Mouse (Mus musculus): ENCODE results near the gene Crybg1. TPM values are rescaled to one million over a fixed set of nuclear protein-coding genes. Genes with fewer than 3 reads are reported as not detected.

The Crybg1 gene
- total RNA-seq, 1 experiment, result 2.5 TPM

- no peak overlapping the region for H3K4me3 ChIP-seq (ENCODE audit: insufficient read depth in 1 of 2, low read depth in 1 of 2, low read length in 2 of 2, poor library complexity in 1 of 2, severe bottlenecking in 1 of 2)
- H3K36me3 ChIP-seq (ENCODE audit: control insufficient read depth, insufficient read depth, low read length, poor library complexity, severe bottlenecking), result peaks cover 14% of the 10 kb centered on the region; the same call in 1 of the 2 replicates
- no peak for DNase-seq (ENCODE audit: low read depth, low spot score)
- H3K9me3 ChIP-seq (ENCODE audit: control insufficient read depth, insufficient read depth, low read depth, low read length), result no peaks in the 10 kb centered on the region
- H3K27ac ChIP-seq (ENCODE audit: insufficient read depth, low read depth, low read length, poor library complexity, severe bottlenecking), result no peak overlapping the region
- TF ChIP-seq MAFK (IDR thresholded peaks at IDR 0.05; ENCODE audit: insufficient read depth, low read depth, low read length) (no peak), CHD2 (IDR thresholded peaks at IDR 0.05; ENCODE audit: low read depth, low read length) (no peak), ZNF384 (IDR thresholded peaks at IDR 0.05; ENCODE audit: low read depth, low read length) (no peak), HCFC1 (IDR thresholded peaks at IDR 0.05; ENCODE audit: borderline replicate concordance, insufficient read depth, low read length) (no peak), ZC3H11A (IDR thresholded peaks at IDR 0.05; ENCODE audit: borderline replicate concordance, low read depth, low read length) (no peak)
- in situ Hi-C loops (cut with MboI; ENCODE audit: low sequenced_read_pairs in 2 of 2, unreplicated experiment in 2 of 2), result no loop called here
- no peak overlapping the region for H3K9ac ChIP-seq (ENCODE audit: insufficient read depth, low read depth, low read length, poor library complexity, severe bottlenecking)
- no peaks in the 10 kb centered on the region for H3K4me1 ChIP-seq (ENCODE audit: control insufficient read depth in 2 of 2, insufficient read depth in 2 of 2, low read length in 2 of 2, poor library complexity in 1 of 2)
These were observed 203.2 kb downstream of the Crybg1 start for GRCm38 (mm10) chr10:43945435-43945834.

GRCm38 (mm10) chr10:43943736-43944135 is 204.9 kb downstream of the Crybg1 start:
- Histone ChIP-seq H3K36me3 (ENCODE audit: control insufficient read depth, insufficient read depth, low read length, poor library complexity, severe bottlenecking) (peaks cover 12% of the 10 kb centered on the region; the same call in 1 of the 2 replicates), H3K9me3 (ENCODE audit: control insufficient read depth, insufficient read depth, low read depth, low read length) (no peaks in the 10 kb centered on the region), H3K9ac (ENCODE audit: insufficient read depth, low read depth, low read length, poor library complexity, severe bottlenecking) (no peak overlapping the region), H3K4me1 (ENCODE audit: control insufficient read depth in 2 of 2, insufficient read depth in 2 of 2, low read length in 2 of 2, poor library complexity in 1 of 2) (peaks cover 5 to 7% of the 10 kb centered on the region in 2 experiments), H3K27ac (ENCODE audit: insufficient read depth, low read depth, low read length, poor library complexity, severe bottlenecking) (no peak overlapping the region), H3K4me3 (ENCODE audit: insufficient read depth in 1 of 2, low read depth in 1 of 2, low read length in 2 of 2, poor library complexity in 1 of 2, severe bottlenecking in 1 of 2) (no peak overlapping the region)
- TF ChIP-seq MAFK (IDR thresholded peaks at IDR 0.05; ENCODE audit: insufficient read depth, low read depth, low read length) (no peak), ZNF384 (IDR thresholded peaks at IDR 0.05; ENCODE audit: low read depth, low read length) (no peak), CHD2 (IDR thresholded peaks at IDR 0.05; ENCODE audit: low read depth, low read length) (no peak), ZC3H11A (IDR thresholded peaks at IDR 0.05; ENCODE audit: borderline replicate concordance, low read depth, low read length) (no peak), HCFC1 (IDR thresholded peaks at IDR 0.05; ENCODE audit: borderline replicate concordance, insufficient read depth, low read length) (no peak)
- DNase-seq (ENCODE audit: low read depth, low spot score), result no peak
- in situ Hi-C loops (cut with MboI; ENCODE audit: low sequenced_read_pairs in 2 of 2, unreplicated experiment in 2 of 2), result no loop called here

- no peak for TF ChIP-seq MAFK (IDR thresholded peaks at IDR 0.05; ENCODE audit: insufficient read depth, low read depth, low read length)
- TF ChIP-seq CHD2 (IDR thresholded peaks at IDR 0.05; ENCODE audit: low read depth, low read length), result 0 out of 2 replicates have a peak, but pooled peaks have one; percentile 31
- Histone ChIP-seq H3K27ac (ENCODE audit: insufficient read depth, low read depth, low read length, poor library complexity, severe bottlenecking) (peak overlapping the region; percentile 76; the same call in 1 of the 2 replicates), H3K36me3 (ENCODE audit: control insufficient read depth, insufficient read depth, low read length, poor library complexity, severe bottlenecking) (no peaks in the 10 kb centered on the region; the same call in 1 of the 2 replicates), H3K9me3 (ENCODE audit: control insufficient read depth, insufficient read depth, low read depth, low read length) (no peaks in the 10 kb centered on the region), H3K4me1 (ENCODE audit: control insufficient read depth in 2 of 2, insufficient read depth in 2 of 2, low read length in 2 of 2, poor library complexity in 1 of 2) (peaks cover 10% of the 10 kb centered on the region in 2 experiments), H3K9ac (ENCODE audit: insufficient read depth, low read depth, low read length, poor library complexity, severe bottlenecking) (no peak overlapping the region), H3K4me3 (ENCODE audit: insufficient read depth in 1 of 2, low read depth in 1 of 2, low read length in 2 of 2, poor library complexity in 1 of 2, severe bottlenecking in 1 of 2) (no peak overlapping the region)
- in situ Hi-C loops (cut with MboI; ENCODE audit: low sequenced_read_pairs in 2 of 2, unreplicated experiment in 2 of 2), result no loop called here
- peak; percentile 47 for DNase-seq (ENCODE audit: low read depth, low spot score)
These were observed 209.5 kb downstream of the Crybg1 start for GRCm38 (mm10) chr10:43939136-43939662.

- TF ChIP-seq ZC3H11A (IDR thresholded peaks at IDR 0.05; ENCODE audit: borderline replicate concordance, low read depth, low read length) (no peak), MAFK (IDR thresholded peaks at IDR 0.05; ENCODE audit: insufficient read depth, low read depth, low read length) (no peak), CHD2 (IDR thresholded peaks at IDR 0.05; ENCODE audit: low read depth, low read length) (no peak), HCFC1 (IDR thresholded peaks at IDR 0.05; ENCODE audit: borderline replicate concordance, insufficient read depth, low read length) (no peak), ZNF384 (IDR thresholded peaks at IDR 0.05; ENCODE audit: low read depth, low read length) (no peak)
- H3K36me3 ChIP-seq (ENCODE audit: control insufficient read depth, insufficient read depth, low read length, poor library complexity, severe bottlenecking), result peaks cover 6% of the 10 kb centered on the region; the same call in 1 of the 2 replicates
- in situ Hi-C loops (cut with MboI; ENCODE audit: low sequenced_read_pairs in 2 of 2, unreplicated experiment in 2 of 2), result loop anchor here in 1 of 2 experiments (10.0 kb wide), 1 partner anchor 354 kb away; the partner anchor contains the start of gene Cd24a
- 0 out of 4 replicates have a peak, but pooled peaks cover 0 to 4% of the 10 kb centered on the region in 2 experiments for H3K4me1 ChIP-seq (ENCODE audit: control insufficient read depth in 2 of 2, insufficient read depth in 2 of 2, low read length in 2 of 2, poor library complexity in 1 of 2)
- no peak overlapping the region for H3K27ac ChIP-seq (ENCODE audit: insufficient read depth, low read depth, low read length, poor library complexity, severe bottlenecking)
- H3K4me3 ChIP-seq (ENCODE audit: insufficient read depth in 1 of 2, low read depth in 1 of 2, low read length in 2 of 2, poor library complexity in 1 of 2, severe bottlenecking in 1 of 2), result no peak overlapping the region
- no peak for DNase-seq (ENCODE audit: low read depth, low spot score)
- H3K9ac ChIP-seq (ENCODE audit: insufficient read depth, low read depth, low read length, poor library complexity, severe bottlenecking), result no peak overlapping the region
- no peaks in the 10 kb centered on the region for H3K9me3 ChIP-seq (ENCODE audit: control insufficient read depth, insufficient read depth, low read depth, low read length)
These were observed 220.1 kb downstream of the Crybg1 start for GRCm38 (mm10) chr10:43928596-43928995.
